Mouse (Mus musculus): ENCODE results near the gene Gm9887.

DNA sequence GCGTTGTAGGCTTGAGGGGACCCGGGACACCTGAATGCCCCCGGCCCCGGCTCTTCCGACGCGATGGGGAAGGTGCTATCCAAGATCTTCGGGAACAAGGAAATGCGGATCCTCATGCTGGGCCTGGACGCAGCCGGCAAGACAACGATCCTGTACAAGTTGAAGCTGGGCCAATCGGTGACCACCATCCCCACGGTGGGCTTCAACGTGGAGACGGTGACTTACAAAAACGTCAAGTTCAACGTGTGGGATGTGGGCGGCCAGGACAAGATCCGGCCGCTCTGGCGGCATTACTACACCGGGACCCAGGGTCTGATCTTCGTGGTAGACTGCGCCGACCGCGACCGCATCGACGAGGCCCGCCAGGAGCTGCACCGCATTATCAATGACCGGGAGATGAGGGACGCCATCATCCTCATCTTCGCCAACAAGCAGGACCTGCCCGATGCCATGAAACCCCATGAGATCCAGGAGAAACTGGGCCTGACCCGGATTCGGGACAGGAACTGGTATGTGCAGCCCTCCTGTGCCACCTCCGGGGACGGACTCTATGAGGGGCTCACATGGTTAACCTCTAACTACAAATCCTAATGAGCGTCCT, 573 bp upstream of the Gm9887 start:
- TF ChIP-seq CTCF (conservative IDR thresholded peaks at IDR 0.05; ENCODE audit: insufficient read depth, insufficient read length, low read depth, low read length) (no peak), POLR2A (IDR thresholded peaks at IDR 0.05; ENCODE audit: low read depth, low read length) (no peak)
